In genomic region chr7:29411216-29411816, GRCm38 (mm10) we compare ENCODE assay signal across 11 mouse cellular contexts.
A peak's percentile ranks its signal among the peaks of the same experiment; 100 is the strongest.
DNase-seq lines count a peak whose midpoint lies in the region; ATAC-seq lines count a peak whose summit lies in the region.
"Had no signal": no experiment of that assay in that cellular context is flagged by ENCODE, and none has a peak within 500 bp of the region (broad histone marks: within the 10 kb centered on the region; RNA-seq: fewer than 3 reads in every experiment).

No protein-coding gene starts in this region.

- peak; percentile 23; the same call in 1 of the 2 replicates for ATAC-seq in forebrain, embryonic 12.5 days (ENCODE audit: low FRiP score)
- no peak for ATAC-seq in forebrain, embryonic 15.5 days (replicated peaks)
- peak; percentile 39; the same call in 1 of the 2 replicates for ATAC-seq in stomach, embryonic 14.5 days (ENCODE audit: insufficient number of reproducible peaks, insufficient read depth, low FRiP score, low read depth)

- H3K4me1 ChIP-seq in forebrain, embryonic 12.5 days, result peaks cover 27% of the 10 kb centered on the region
- peaks cover 19% of the 10 kb centered on the region for H3K4me1 ChIP-seq in forebrain, embryonic 15.5 days
- peaks cover 15% of the 10 kb centered on the region for H3K4me1 ChIP-seq in stomach, embryonic 14.5 days (ENCODE audit: control insufficient read depth, insufficient read depth, low read length)

- 53% methylated on average over 4 of the region's 4 CpGs for WGBS in forebrain, embryonic 12.5 days
- 50% methylated on average over 4 of the region's 4 CpGs for WGBS in forebrain, embryonic 15.5 days
- WGBS in stomach, embryonic 14.5 days, result 34% methylated on average over 4 of the region's 4 CpGs

- H3K9ac ChIP-seq in forebrain, embryonic 12.5 days, result no peak overlapping the region
- H3K9ac ChIP-seq in forebrain, embryonic 15.5 days (replicated peaks), result no peak overlapping the region
- H3K9ac ChIP-seq in stomach, embryonic 14.5 days (replicated peaks; ENCODE audit: low read depth, low read length), result no peak overlapping the region

- H3K36me3 ChIP-seq in forebrain, embryonic 12.5 days (replicated peaks), result no peaks in the 10 kb centered on the region
- no peaks in the 10 kb centered on the region for H3K36me3 ChIP-seq in forebrain, embryonic 15.5 days
- H3K36me3 ChIP-seq in stomach, embryonic 14.5 days (ENCODE audit: control insufficient read depth, insufficient read depth, low read length), result no peaks in the 10 kb centered on the region

- peak; percentile 80 for DNase-seq in forelimb bud, embryonic 11.5 days (ENCODE audit: low read depth, low spot score)
- DNase-seq in lung, postnatal 10 days, result peak; percentile 45
- no peak for DNase-seq in urinary bladder, postnatal 36 days (ENCODE audit: low spot score in 2 of 2)
- DNase-seq in spleen, postnatal 4 days (ENCODE audit: low spot score in 2 of 2), result no peak
- DNase-seq in urinary bladder, postnatal 4 days (ENCODE audit: low spot score in 2 of 2), result no peak
- DNase-seq: cerebellum, adult 11 months; gastrocnemius, postnatal 10 days; kidney, adult 9 months had no signal

- no peaks in the 10 kb centered on the region for H3K27me3 ChIP-seq in forebrain, embryonic 12.5 days
- H3K27me3 ChIP-seq in forebrain, embryonic 15.5 days, result no peaks in the 10 kb centered on the region
- no peaks in the 10 kb centered on the region for H3K27me3 ChIP-seq in stomach, embryonic 14.5 days (ENCODE audit: control insufficient read depth, insufficient read depth, low read length)

- H3K4me3 ChIP-seq in forebrain, embryonic 12.5 days (replicated peaks), result no peak overlapping the region
- H3K4me3 ChIP-seq in forebrain, embryonic 15.5 days, result no peak overlapping the region
- H3K4me3 ChIP-seq in stomach, embryonic 14.5 days (ENCODE audit: low read depth, low read length), result no peak overlapping the region

- H3K9me3 ChIP-seq in forebrain, embryonic 12.5 days, result no peaks in the 10 kb centered on the region
- no peaks in the 10 kb centered on the region for H3K9me3 ChIP-seq in forebrain, embryonic 15.5 days
- no peaks in the 10 kb centered on the region for H3K9me3 ChIP-seq in stomach, embryonic 14.5 days (ENCODE audit: control insufficient read depth, low read depth, low read length)

- H3K27ac ChIP-seq in forebrain, embryonic 12.5 days, result peak overlapping the region; percentile 53; the same call in 1 of the 2 replicates
- no peak overlapping the region for H3K27ac ChIP-seq in forebrain, embryonic 15.5 days (replicated peaks)
- H3K27ac ChIP-seq in stomach, embryonic 14.5 days (ENCODE audit: low read length), result peak overlapping the region; percentile 44; the same call in 1 of the 2 replicates

- H3K4me2 ChIP-seq in forebrain, embryonic 12.5 days, result no peak overlapping the region
- no peak overlapping the region for H3K4me2 ChIP-seq in forebrain, embryonic 15.5 days (replicated peaks)
- no peak overlapping the region for H3K4me2 ChIP-seq in stomach, embryonic 14.5 days (replicated peaks; ENCODE audit: low read depth, low read length)

Comparison
In these comparisons a context has a peak if more than half of its experiments do, and no peak if none do; other contexts are left out.
1. DNase-seq: peak in forelimb bud, embryonic 11.5 days (single experiment) and lung, postnatal 10 days (single experiment); none in urinary bladder, postnatal 36 days (0 of 2), spleen, postnatal 4 days (0 of 2) and urinary bladder, postnatal 4 days (0 of 2).